Mouse (Mus musculus) CH12.LX (cell line): ENCODE measurements around the gene Arpc5. TPM values are rescaled to one million over a fixed set of nuclear protein-coding genes. Genes with fewer than 3 reads are reported as not detected.

Source experiments
- DNase-seq: peaks from one replicate; pipeline ENCODE4 v3.0.0-alpha.2; 2013; ENCODE audit errors: extremely low read depth
- H3K27ac ChIP-seq: 2 replicates; pipeline ENCODE4 v1.5.1; 2012; ENCODE audit warnings: low read depth, mild to moderate bottlenecking, control low read depth, moderate library complexity; ENCODE audit not compliant: insufficient read depth
- H3K27me3 ChIP-seq: replicated peaks from 2 replicates; pipeline ENCODE3; 2012; ENCODE audit warnings: inconsistent platforms
- H3K36me3 ChIP-seq, 2 experiments: replicated peaks in 1 of 2; 2 replicates each; pipeline versions ENCODE3 to v1.6.1; 2012; ENCODE audit warnings: inconsistent platforms in 1 of 2, low read length in 1 of 2, mild to moderate bottlenecking in 1 of 2, mixed read lengths in 1 of 2, moderate library complexity in 1 of 2; ENCODE audit not compliant: control insufficient read depth in 1 of 2, insufficient read depth in 1 of 2
- H3K4me1 ChIP-seq, 2 experiments: 2 replicates each; pipeline ENCODE4 v1.6.1; 2012; ENCODE audit warnings: inconsistent platforms in 1 of 2, moderate library complexity in 1 of 2; ENCODE audit not compliant: insufficient read depth in 2 of 2, control insufficient read depth in 1 of 2
- H3K4me2 ChIP-seq: 2 replicates; pipeline ENCODE4 v1.6.1; 2012; ENCODE audit warnings: low read depth, mild to moderate bottlenecking, control low read depth; ENCODE audit not compliant: poor library complexity, insufficient read depth, severe bottlenecking
- H3K4me3 ChIP-seq, 3 experiments: fragments of 150-350 bp in 1 of 3; sonication (generic) in 1 of 3; replicated peaks in 1 of 3; 2 replicates each; pipeline versions ENCODE3 to v1.5.1; 2011 to 2012; ENCODE audit warnings: low read depth in 2 of 3, low read length in 2 of 3, mild to moderate bottlenecking in 2 of 3, moderate library complexity in 2 of 3, control low read depth in 1 of 3, improper control_type of control experiment in 1 of 3, inconsistent platforms in 1 of 3, mixed read lengths in 1 of 3; ENCODE audit not compliant: poor library complexity in 1 of 3
- H3K79me2 ChIP-seq: replicated peaks from 2 replicates; pipeline ENCODE4 v1.6.1; 2012; ENCODE audit warnings: mild to moderate bottlenecking, moderate library complexity; ENCODE audit not compliant: control insufficient read depth, poor library complexity, insufficient read depth, severe bottlenecking; ENCODE audit errors: extremely low read depth
- H3K9ac ChIP-seq: 2 replicates; pipeline ENCODE4 v1.6.1; 2012; ENCODE audit warnings: low read depth, mild to moderate bottlenecking, control low read depth, moderate library complexity; ENCODE audit not compliant: insufficient read depth
- H3K9me3 ChIP-seq: replicated peaks from 2 replicates; pipeline ENCODE3; 2012; ENCODE audit warnings: low read length, inconsistent platforms, mixed read lengths
- CHD1 ChIP-seq: IDR thresholded peaks from 2 replicates; pipeline ENCODE4 v1.6.1; 2012; ENCODE audit warnings: low read depth, low read length, improper control_type of control experiment, inconsistent platforms
- CHD2 ChIP-seq: IDR thresholded peaks from 2 replicates; pipeline ENCODE4 v1.6.1; 2011; ENCODE audit warnings: low read length, improper control_type of control experiment
- IRF4 ChIP-seq: IDR thresholded peaks from 2 replicates; pipeline ENCODE4 v1.6.1; 2014; ENCODE audit warnings: low read depth, mild to moderate bottlenecking, inconsistent platforms, low read length, improper control_type of control experiment
- JUN ChIP-seq: IDR thresholded peaks from 2 replicates; pipeline ENCODE4 v1.6.1; 2011; ENCODE audit warnings: low read depth, mild to moderate bottlenecking, low read length, improper control_type of control experiment, moderate library complexity; ENCODE audit not compliant: insufficient read depth
- JUND ChIP-seq: conservative IDR thresholded peaks from 2 replicates; pipeline ENCODE4 v1.6.1; 2011; ENCODE audit warnings: low read depth, low read length, improper control_type of control experiment
- POLR2A ChIP-seq: IDR thresholded peaks from 2 replicates; pipeline ENCODE4 v1.6.1; 2011; ENCODE audit warnings: low read depth, mild to moderate bottlenecking, improper control_type of control experiment, low read length
- POLR2AphosphoS2 ChIP-seq: IDR thresholded peaks from 2 replicates; pipeline ENCODE4 v1.6.1; 2011; ENCODE audit warnings: low read depth, low read length, improper control_type of control experiment
- RCOR1 ChIP-seq: conservative IDR thresholded peaks from 2 replicates; pipeline ENCODE4 v1.6.1; 2012; ENCODE audit warnings: low read depth, mild to moderate bottlenecking, inconsistent platforms, low read length, improper control_type of control experiment
- TBP ChIP-seq: conservative IDR thresholded peaks from 2 replicates; pipeline ENCODE4 v1.6.1; 2011; ENCODE audit warnings: low read depth, low read length, improper control_type of control experiment
- TCF12 ChIP-seq: IDR thresholded peaks from 2 replicates; pipeline ENCODE4 v1.6.1; 2014; ENCODE audit warnings: low read depth, mild to moderate bottlenecking, inconsistent platforms, low read length, improper control_type of control experiment
- ZC3H11A ChIP-seq: IDR thresholded peaks from 2 replicates; pipeline ENCODE4 v1.6.1; 2012; ENCODE audit warnings: low read depth, mild to moderate bottlenecking, inconsistent platforms, low read length, improper control_type of control experiment
- ZNF384 ChIP-seq: IDR thresholded peaks from 2 replicates; pipeline ENCODE4 v1.6.1; 2012; ENCODE audit warnings: low read depth, low read length, improper control_type of control experiment, inconsistent platforms
- dilution Hi-C: fragments of 300-500 bp; cut with MboI; formaldehyde crosslinking; loops from 2 replicates; pipeline ENCODE4 v1.14.3; 2020; ENCODE audit warnings: low sequenced_read_pairs; ENCODE audit not compliant: extremely low pct_unique_long_range_greater_than_20kb, extremely low pct_ligation_motif_present
- in situ Hi-C: fragments of 300-500 bp; cut with MboI; formaldehyde crosslinking; loops from 3 replicates; pipeline ENCODE4 v1.14.3; 2019; ENCODE audit warnings: low sequenced_read_pairs, low pct_ligation_motif_present, low pct_unique_long_range_greater_than_20kb, mixed read lengths
- polyA plus RNA-seq: library from polyadenylated mRNA; unstranded; fragments of >175 nt; gene quantifications from 2 replicates; pipeline ENCODE4 v1.2.1, GENCODE M21; 2012; ENCODE audit warnings: low read depth; ENCODE audit not compliant: insufficient read length
- total RNA-seq, 2 experiments: library from RNA; depleted of rRNA; stranded (reverse); fragments of 300-350 nt in 1 of 2; fragments of >200 nt in 1 of 2; gene quantifications; 2 replicates each; pipeline ENCODE4 v1.2.3; 2012 to 2014

Gene Arpc5
- total and polyA plus RNA-seq, 3 experiments = 125 to 399 (median 232) TPM

- peaks cover 11 to 43% of the 10 kb centered on the region in 2 experiments for H3K4me1 ChIP-seq
- H3K4me3 ChIP-seq = peak overlapping the region; percentile 63 to 73 (median 65)
- no peaks in the 10 kb centered on the region for H3K27me3 ChIP-seq
- no peak for DNase-seq
- H3K9ac ChIP-seq = peak overlapping the region; percentile 92
- in situ Hi-C loops (no loop called here), dilution Hi-C loops (no loop called here)
- no peaks in the 10 kb centered on the region for H3K9me3 ChIP-seq
- peaks cover 19% of the 10 kb centered on the region for H3K79me2 ChIP-seq
- H3K27ac ChIP-seq = no peak overlapping the region
- TF ChIP-seq JUN (no peak), CHD2 (no peak), ZC3H11A (no peak), CHD1 (0 out of 2 replicates have a peak, but pooled peaks have one; percentile 39), RCOR1 (no peak), POLR2A (no peak), TBP (no peak), JUND (no peak), POLR2AphosphoS2 (no peak)
- H3K36me3 ChIP-seq = peaks cover 19 to 35% of the 10 kb centered on the region in 2 experiments
- peak overlapping the region; percentile 69 for H3K4me2 ChIP-seq
Observed at GRCm38 (mm10) chr1:152808392-152808680, 42.0 kb downstream of the Arpc5 start.

- no peak for DNase-seq
- dilution Hi-C loops (no loop called here), in situ Hi-C loops (no loop called here)
- Histone ChIP-seq H3K79me2 (peaks cover 19% of the 10 kb centered on the region), H3K9ac (no peak overlapping the region), H3K4me3 (no peak overlapping the region), H3K9me3 (no peaks in the 10 kb centered on the region), H3K27ac (no peak overlapping the region), H3K4me1 (peaks cover 13 to 55% of the 10 kb centered on the region in 2 experiments), H3K36me3 (peaks cover 29 to 48% of the 10 kb centered on the region in 2 experiments), H3K27me3 (no peaks in the 10 kb centered on the region), H3K4me2 (peak overlapping the region; percentile 69; the same call in 1 of the 2 replicates)
- TF ChIP-seq IRF4 = no peak
- no peak for TF ChIP-seq ZNF384
- no peak for TF ChIP-seq TCF12
- TF ChIP-seq POLR2AphosphoS2 = no peak
Observed at GRCm38 (mm10) chr1:152809541-152810252, 43.4 kb downstream of the Arpc5 start.
